In the genomic region with DNA sequence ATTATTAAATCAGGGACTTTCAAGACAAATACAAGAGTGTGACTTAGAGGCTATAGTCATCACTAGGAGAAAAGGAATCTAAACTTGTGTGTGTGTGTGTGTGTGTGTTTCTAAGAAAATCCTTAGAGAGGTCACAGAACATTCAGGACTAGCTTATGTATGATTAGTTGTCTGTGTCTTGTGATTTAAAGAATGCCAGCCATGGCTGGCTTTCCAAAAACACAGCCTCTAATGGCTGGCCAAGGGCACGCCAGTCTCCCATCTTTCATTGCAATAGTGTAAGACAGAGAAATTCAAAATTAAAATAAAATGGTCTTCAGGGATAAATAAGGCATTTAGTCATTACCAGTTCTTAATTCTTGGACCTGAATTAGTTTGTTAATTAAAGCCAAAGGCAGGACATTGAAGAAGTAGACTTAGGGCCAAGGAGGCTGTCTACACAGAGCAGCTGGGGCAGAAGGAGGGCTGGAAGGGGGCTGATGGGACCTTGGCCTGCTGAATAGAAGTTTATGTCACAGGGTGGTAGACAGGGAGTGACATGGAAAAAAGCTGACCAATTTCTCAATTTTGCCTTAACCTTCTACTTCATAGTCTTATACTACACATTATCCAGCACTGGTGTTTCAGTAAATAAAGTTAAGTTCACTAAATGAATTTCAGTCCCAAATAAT, we compare ENCODE assay signal across 18 mouse cellular contexts.
"Had no signal": no experiment of that assay in that cellular context is flagged by ENCODE, and none has a peak within 500 bp of the region (broad histone marks: within the 10 kb centered on the region; RNA-seq: fewer than 3 reads in every experiment).

No protein-coding gene starts in this region.

- H3K4me3 ChIP-seq: kidney, embryonic 15.5 days; limb, embryonic 12.5 days; limb, embryonic 15.5 days; megakaryocyte, embryonic 14.5 days; midbrain, embryonic 10.5 days; midbrain, embryonic 13.5 days; myocyte had no signal

- H3K9me3 ChIP-seq: kidney, embryonic 15.5 days; limb, embryonic 12.5 days; limb, embryonic 15.5 days; midbrain, embryonic 10.5 days; midbrain, embryonic 13.5 days had no signal

- H3K36me3 ChIP-seq: kidney, embryonic 15.5 days; limb, embryonic 12.5 days; limb, embryonic 15.5 days; midbrain, embryonic 10.5 days; midbrain, embryonic 13.5 days had no signal

- H3K27me3 ChIP-seq: kidney, embryonic 15.5 days; limb, embryonic 12.5 days; limb, embryonic 15.5 days; megakaryocyte, embryonic 14.5 days; midbrain, embryonic 13.5 days had no signal

- ATAC-seq: liver, postnatal 0 days; midbrain, embryonic 13.5 days; midbrain, embryonic 16.5 days had no signal

- H3K9ac ChIP-seq: kidney, embryonic 15.5 days; limb, embryonic 12.5 days; limb, embryonic 15.5 days; liver, embryonic 14.5 days; liver, postnatal 0 days; midbrain, embryonic 13.5 days had no signal

- H3K4me2 ChIP-seq: kidney, embryonic 15.5 days; limb, embryonic 12.5 days; limb, embryonic 15.5 days; liver, embryonic 11.5 days; midbrain, embryonic 13.5 days had no signal

- DNase-seq: kidney, adult 11 months; kidney, adult 8-10 months; kidney, postnatal 14 days; left cerebral cortex, postnatal 4 days; liver, postnatal 0 days; lung, postnatal 10 days; thymus, postnatal 25 days had no signal

- H3K4me1 ChIP-seq: limb, embryonic 12.5 days; limb, embryonic 15.5 days; megakaryocyte, embryonic 14.5 days had no signal

- H3K27ac ChIP-seq: kidney, embryonic 15.5 days; limb, embryonic 12.5 days; limb, embryonic 15.5 days; liver, embryonic 14.5 days; macrophage; midbrain, embryonic 10.5 days; midbrain, embryonic 13.5 days had no signal
